Mouse (Mus musculus): ENCODE measurements at regions not wholly inside any gene's neighbourhood (a gene's known extent, or its start where the extent isn't known, plus 50 kb on each side); places are given as distances from the start of the nearest gene placed in this dataset.

GRCm38 (mm10) chr13:112166338-112166802, 121.9 kb upstream of the Ankrd55 start:
- DNase-seq (ENCODE audit: extremely low read depth, low read depth): no peak

- DNase-seq (ENCODE audit: extremely low read depth, low read depth): no peak
Measured at GRCm38 (mm10) chr13:112168468-112168867, 119.8 kb upstream of the Ankrd55 start.

- no peak for DNase-seq (ENCODE audit: extremely low read depth, low read depth)
Measured at GRCm38 (mm10) chr13:112170872-112171271, 117.4 kb upstream of the Ankrd55 start.

- no peak for DNase-seq (ENCODE audit: extremely low read depth, low read depth)
Measured at GRCm38 (mm10) chr13:112171940-112172715, 116.1 kb upstream of the Ankrd55 start.

GRCm38 (mm10) chr13:112173973-112174372, 114.3 kb upstream of the Ankrd55 start:
- no peak for DNase-seq (ENCODE audit: extremely low read depth, low read depth)

- DNase-seq (ENCODE audit: extremely low read depth, low read depth): no peak
Measured at GRCm38 (mm10) chr13:112178031-112178430, 110.2 kb upstream of the Ankrd55 start.

- DNase-seq (ENCODE audit: extremely low read depth, low read depth): no peak
Measured at GRCm38 (mm10) chr13:112183996-112184395, 104.3 kb upstream of the Ankrd55 start.

- DNase-seq (ENCODE audit: extremely low read depth, low read depth): no peak
Measured at GRCm38 (mm10) chr13:112185116-112185515, 103.1 kb upstream of the Ankrd55 start.

GRCm38 (mm10) chr13:112187226-112187625, 101.0 kb upstream of the Ankrd55 start:
- no peak for DNase-seq (ENCODE audit: extremely low read depth, low read depth)

- DNase-seq (ENCODE audit: extremely low read depth, low read depth): no peak
Measured at GRCm38 (mm10) chr13:112188313-112188712, 99.9 kb upstream of the Ankrd55 start.

GRCm38 (mm10) chr13:112188741-112189476, 99.3 kb upstream of the Ankrd55 start:
- DNase-seq (ENCODE audit: extremely low read depth, low read depth): no peak

GRCm38 (mm10) chr13:112189605-112190004, 98.6 kb upstream of the Ankrd55 start:
- no peak for DNase-seq (ENCODE audit: extremely low read depth, low read depth)

GRCm38 (mm10) chr13:112192192-112192905, 95.9 kb upstream of the Ankrd55 start:
- no peak for DNase-seq (ENCODE audit: extremely low read depth, low read depth)

GRCm38 (mm10) chr13:112193676-112194075, 94.6 kb upstream of the Ankrd55 start:
- no peak for DNase-seq (ENCODE audit: extremely low read depth, low read depth)

GRCm38 (mm10) chr13:112194991-112195390, 93.3 kb upstream of the Ankrd55 start:
- no peak for DNase-seq (ENCODE audit: extremely low read depth, low read depth)

GRCm38 (mm10) chr13:112196789-112197188, 91.5 kb upstream of the Ankrd55 start:
- DNase-seq (ENCODE audit: extremely low read depth, low read depth): no peak

GRCm38 (mm10) chr13:112203721-112204120, 84.5 kb upstream of the Ankrd55 start:
- DNase-seq (ENCODE audit: extremely low read depth, low read depth): no peak

- DNase-seq (ENCODE audit: extremely low read depth, low read depth): no peak
Measured at GRCm38 (mm10) chr13:112204204-112204603, 84.0 kb upstream of the Ankrd55 start.

GRCm38 (mm10) chr13:112204813-112205212, 83.4 kb upstream of the Ankrd55 start:
- DNase-seq (ENCODE audit: extremely low read depth, low read depth): no peak

- DNase-seq (ENCODE audit: extremely low read depth, low read depth): no peak
Measured at GRCm38 (mm10) chr13:112207617-112208235, 80.5 kb upstream of the Ankrd55 start.

- DNase-seq (ENCODE audit: extremely low read depth, low read depth): no peak
Measured at GRCm38 (mm10) chr13:112211841-112212240, 76.4 kb upstream of the Ankrd55 start.
